Mouse (Mus musculus) midbrain, postnatal 0 days (tissue): Measurements from ENCODE around the gene Gzmb. TPM values are rescaled to one million over a fixed set of nuclear protein-coding genes. Genes with fewer than 3 reads are reported as not detected.
"Not testable (repeated sequence)": the region's sequence is repeated elsewhere in the genome, so short reads cannot be mapped to it uniquely, and the experiment has no call there.

ENCODE experiments used
- ATAC-seq: fragments of 200-750 bp; cut with Nextera tagmentation; 2 replicates; pipeline ENCODE4 v1.8.0; 2017; ENCODE audit warnings: moderate number of reproducible peaks, mild to moderate bottlenecking, moderate TSS enrichment, moderate library complexity; ENCODE audit not compliant: low FRiP score
- DNase-seq: peaks from one replicate; pipeline ENCODE4 v3.0.0-alpha.2; 2015; ENCODE audit warnings: low spot score
- H3K27ac ChIP-seq: fragments of 300-500 bp; sonication (generic); 2 replicates; pipeline ENCODE4 v1.5.1; 2014; ENCODE audit warnings: low read depth, mild to moderate bottlenecking, low read length, mixed read lengths
- H3K27me3 ChIP-seq: fragments of 300-500 bp; sonication (generic); 2 replicates; pipeline ENCODE4 v1.6.1; 2014; ENCODE audit warnings: low read length, control low read depth, mixed read lengths; ENCODE audit not compliant: insufficient read depth
- H3K36me3 ChIP-seq: fragments of 300-500 bp; sonication (generic); 2 replicates; pipeline ENCODE4 v1.6.1; 2014; ENCODE audit warnings: low read length, control low read depth, mixed read lengths; ENCODE audit not compliant: insufficient read depth
- H3K4me1 ChIP-seq: fragments of 300-500 bp; sonication (generic); 2 replicates; pipeline ENCODE4 v1.6.1; 2014; ENCODE audit warnings: mild to moderate bottlenecking, control low read depth, antibody characterized with exemption, low read length, mixed read lengths; ENCODE audit not compliant: insufficient read depth
- H3K4me2 ChIP-seq: fragments of 300-500 bp; sonication (generic); 2 replicates; pipeline ENCODE4 v1.6.1; 2014; ENCODE audit warnings: low read depth, mild to moderate bottlenecking, low read length, mixed read lengths; ENCODE audit not compliant: poor library complexity, severe bottlenecking
- H3K4me3 ChIP-seq: fragments of 300-500 bp; sonication (generic); 2 replicates; pipeline ENCODE4 v1.5.1; 2014; ENCODE audit warnings: low read depth, mild to moderate bottlenecking, low read length, moderate library complexity
- H3K9ac ChIP-seq: fragments of 300-500 bp; sonication (generic); replicated peaks from 2 replicates; pipeline ENCODE4 v1.6.1; 2014; ENCODE audit warnings: mild to moderate bottlenecking, low read length, moderate library complexity, mixed read lengths; ENCODE audit not compliant: poor library complexity, severe bottlenecking
- H3K9me3 ChIP-seq: fragments of 300-500 bp; sonication (generic); 2 replicates; pipeline ENCODE4 v1.6.1; 2016; ENCODE audit warnings: low read length, control low read depth
- CTCF ChIP-seq: IDR thresholded peaks from 2 replicates; pipeline ENCODE4 v1.5.1; 2016; ENCODE audit warnings: antibody characterized with exemption, mild to moderate bottlenecking
- WGBS: fragments of 180-500 bp; shearing (Covaris S2); extraction: QIAGEN DNeasy Blood & Tissue Kit; methylation state at CpG from one replicate; pipeline ENCODE4 v1.1.7; 2014; 5-methylcytosine and 5-hydroxymethylcytosine counted together
- polyA plus RNA-seq: library from polyadenylated mRNA; unstranded; fragments of >200 nt; fragmentation: Nextera tagmentation; extraction: Ambion mirVana; gene quantifications from 2 replicates; pipeline ENCODE4 v1.2.1, GENCODE M21; 2015
- total RNA-seq: library from RNA; depleted of rRNA; stranded (reverse); fragments of >200 nt; gene quantifications from 2 replicates; pipeline ENCODE4 v1.2.3, GENCODE M21; 2014; rRNA removed

Gene Gzmb
- total RNA-seq (not detected in 2 replicates), polyA plus RNA-seq (not detected in 2 replicates)

- DNase-seq (no peak), ATAC-seq (no peak)
- Histone ChIP-seq H3K4me1 (no peaks in the 10 kb centered on the region), H3K4me3 (no peak within 1 kb of the TSS), H3K9ac (no peak within 1 kb of the TSS), H3K4me2 (no peak within 1 kb of the TSS), H3K27me3 (no peaks in the 10 kb centered on the region), H3K9me3 (no peaks in the 10 kb centered on the region), H3K36me3 (no peaks in the 10 kb centered on the region), H3K27ac (no peak within 1 kb of the TSS)
- 96% methylated on average over 5 of the region's 5 CpGs for WGBS
- TF ChIP-seq CTCF: no peak
These were observed at the start of gene Gzmb for GRCm38 (mm10) chr14:56262153-56262552. Gzmb (minus strand) TSS chr14:56262260.

GRCm38 (mm10) chr14:56311801-56312200 is 49.7 kb upstream of the Gzmb start:
- H3K9me3 ChIP-seq, H3K27ac ChIP-seq, H3K4me3 ChIP-seq, H3K4me2 ChIP-seq, H3K9ac ChIP-seq, ATAC-seq, H3K27me3 ChIP-seq, H3K36me3 ChIP-seq, H3K4me1 ChIP-seq: not testable (repeated sequence)
- peak; percentile 44 for DNase-seq

GRCm38 (mm10) chr14:56310238-56310637 is 48.2 kb upstream of the Gzmb start:
- TF ChIP-seq CTCF: no peak
- H3K4me2 ChIP-seq: no peak overlapping the region

GRCm38 (mm10) chr14:56304149-56304548 is 42.1 kb upstream of the Gzmb start:
- no peak overlapping the region for H3K4me3 ChIP-seq
- peak; percentile 78 for TF ChIP-seq CTCF
- no peak overlapping the region for H3K9ac ChIP-seq
- no peaks in the 10 kb centered on the region for H3K9me3 ChIP-seq
- no peaks in the 10 kb centered on the region for H3K27me3 ChIP-seq
- H3K4me2 ChIP-seq: no peak overlapping the region
- peak; percentile 52; the same call in 1 of the 2 replicates for ATAC-seq
- H3K4me1 ChIP-seq: no peaks in the 10 kb centered on the region
- DNase-seq: peak; percentile 90
- no peaks in the 10 kb centered on the region for H3K36me3 ChIP-seq
- no peak overlapping the region for H3K27ac ChIP-seq
- 0% methylated on average over 4 of the region's 4 CpGs for WGBS

More at GRCm38 (mm10) chr14:56310238-56310637, 48.2 kb upstream of the Gzmb start:
- Histone ChIP-seq H3K4me1 (no peaks in the 10 kb centered on the region), H3K4me3 (no peak overlapping the region), H3K27ac (no peak overlapping the region), H3K9ac (no peak overlapping the region), H3K9me3 (no peaks in the 10 kb centered on the region), H3K27me3 (no peaks in the 10 kb centered on the region), H3K36me3 (no peaks in the 10 kb centered on the region)
- no peak for ATAC-seq
- WGBS: 87% methylated on average over 9 of the region's 9 CpGs
- DNase-seq: no peak

GRCm38 (mm10) chr14:56303506-56304025 is 41.5 kb upstream of the Gzmb start:
- ATAC-seq: no peak
- Histone ChIP-seq H3K36me3 (no peaks in the 10 kb centered on the region), H3K4me2 (no peak overlapping the region), H3K9ac (no peak overlapping the region), H3K4me3 (no peak overlapping the region), H3K4me1 (no peaks in the 10 kb centered on the region), H3K27ac (no peak overlapping the region), H3K27me3 (no peaks in the 10 kb centered on the region), H3K9me3 (no peaks in the 10 kb centered on the region)
- DNase-seq: no peak
- TF ChIP-seq CTCF: no peak
- 81% methylated on average over 10 of the region's 10 CpGs for whole genome bisulfite sequencing

- Histone ChIP-seq H3K9ac (no peak overlapping the region), H3K4me1 (no peaks in the 10 kb centered on the region), H3K9me3 (no peaks in the 10 kb centered on the region), H3K4me3 (no peak overlapping the region), H3K36me3 (no peaks in the 10 kb centered on the region), H3K27ac (no peak overlapping the region), H3K27me3 (no peaks in the 10 kb centered on the region), H3K4me2 (no peak overlapping the region)
- WGBS: 94% methylated on average over 3 of the region's 3 CpGs
- no peak for TF ChIP-seq CTCF
- ATAC-seq (no peak), DNase-seq (peak; percentile 30)
These were observed 40.0 kb upstream of the Gzmb start for GRCm38 (mm10) chr14:56302091-56302490.
